Mouse (Mus musculus) fat pad, adult 2 months (tissue): ENCODE data around the gene Gm428.
"Not testable (repeated sequence)": the region's sequence is repeated elsewhere in the genome, so short reads cannot be mapped to it uniquely, and the experiment has no call there.

ENCODE experiments used
- DNase-seq: peaks from one replicate; pipeline ENCODE4 v3.0.0-alpha.2; 2011; ENCODE audit warnings: low read depth, low spot score; ENCODE audit errors: extremely low read depth

The Gm428 gene

GRCm38 (mm10) chr4:73683216-73683615 lies at the start of gene Gm428:
Gene Gm428 (plus strand): TSS chr4:73683516.
- not testable (repeated sequence) for DNase-seq

DNA sequence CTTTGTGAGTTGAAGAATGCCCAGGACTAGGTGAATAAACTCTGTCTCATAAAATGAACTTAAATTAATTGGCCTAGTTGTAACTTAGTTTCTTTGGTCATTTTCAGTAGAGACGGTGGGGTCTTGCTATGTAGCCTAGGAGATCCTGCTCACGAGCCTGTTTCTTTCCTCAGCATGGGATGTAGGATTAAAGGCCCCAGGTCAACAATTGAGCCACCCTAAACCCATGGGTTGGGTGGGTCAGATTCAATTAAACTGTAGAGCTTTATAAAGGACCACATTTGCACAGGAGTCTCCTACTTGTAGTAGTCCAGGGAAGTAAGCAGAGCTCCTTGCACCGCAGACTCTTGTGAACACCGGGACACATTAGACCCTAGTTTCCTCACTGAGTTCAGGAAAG lies 45.5 kb upstream of the Gm428 start, which contains the start of gene Gm11236:
Gm11236 (plus strand) TSS at position 301 of the 400 bp plus-strand sequence.
- not testable (repeated sequence) for DNase-seq

DNA sequence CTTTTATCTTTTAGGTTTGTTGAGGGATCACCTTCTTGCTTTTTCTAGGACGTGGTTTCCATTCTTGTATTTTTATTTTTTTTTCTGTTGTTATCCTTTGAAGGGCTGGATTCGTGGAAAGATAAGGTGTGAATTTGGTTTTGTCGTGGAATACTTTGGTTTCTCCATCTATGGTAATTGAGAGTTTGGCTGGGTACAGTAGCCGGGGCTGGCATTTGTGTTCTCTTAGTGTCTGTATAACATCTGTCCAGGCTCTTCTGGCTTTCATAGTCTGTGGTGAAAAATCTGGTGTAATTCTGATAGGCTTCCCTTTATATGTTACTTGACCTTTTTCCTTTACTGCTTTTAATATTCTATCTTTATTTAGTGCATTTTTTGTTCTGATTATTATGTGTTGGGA lies 21.5 kb upstream of the Gm428 start:
- not testable (repeated sequence) for DNase-seq

- DNase-seq: not testable (repeated sequence)
Measured at GRCm38 (mm10) chr4:73668054-73668453, 15.3 kb upstream of the Gm428 start, which contains the start of gene Gm11239. Gene Gm11239 (plus strand): TSS chr4:73668354.

GRCm38 (mm10) chr4:73718761-73719160 lies 35.4 kb downstream of the Gm428 start:
- DNase-seq: no peak

GRCm38 (mm10) chr4:73719819-73720218 lies 36.5 kb downstream of the Gm428 start:
- no peak for DNase-seq
